Mouse (Mus musculus): Measurements from ENCODE around the gene Oxgr1. TPM values are rescaled to one million over a fixed set of nuclear protein-coding genes. Genes with fewer than 3 reads are reported as not detected.

Oxgr1 gene
- polyA plus RNA-seq (2014; fragmentation: Nextera tagmentation; extraction: Ambion mirVana) = not detected in 2 replicates

GRCm38 (mm10) chr14:120042187-120042820 is at the start of gene Oxgr1:
Gene Oxgr1 (minus strand): TSS chr14:120042435.
- no peaks in the 10 kb centered on the region for H3K27me3 ChIP-seq (ENCODE audit: control insufficient read depth, insufficient read depth, low read length)
- WGBS = 96% methylated on average over 17 of the region's 17 CpGs
- ATAC-seq (ENCODE audit: low FRiP score, low TSS enrichment) (no peak), DNase-seq (no peak)
- H3K4me3 ChIP-seq (replicated peaks; ENCODE audit: low read depth, low read length) = no peak within 1 kb of the TSS
- H3K36me3 ChIP-seq (ENCODE audit: control insufficient read depth, insufficient read depth, low read length) = no peaks in the 10 kb centered on the region
- H3K4me1 ChIP-seq (ENCODE audit: control insufficient read depth, insufficient read depth, low read length) = no peaks in the 10 kb centered on the region
- no peak within 1 kb of the TSS for H3K9ac ChIP-seq (replicated peaks; ENCODE audit: low read length)
- H3K4me2 ChIP-seq (ENCODE audit: low read length) = no peak within 1 kb of the TSS
- H3K27ac ChIP-seq (replicated peaks; ENCODE audit: low read depth, low read length) = no peak within 1 kb of the TSS
- no peaks in the 10 kb centered on the region for H3K9me3 ChIP-seq (ENCODE audit: control insufficient read depth, low read length)

- H3K4me1 ChIP-seq (ENCODE audit: control insufficient read depth, insufficient read depth, low read length) = no peaks in the 10 kb centered on the region
- no peak overlapping the region for H3K4me3 ChIP-seq (replicated peaks; ENCODE audit: low read depth, low read length)
- H3K27me3 ChIP-seq (ENCODE audit: control insufficient read depth, insufficient read depth, low read length) = no peaks in the 10 kb centered on the region
- no peak overlapping the region for H3K27ac ChIP-seq (replicated peaks; ENCODE audit: low read depth, low read length)
- WGBS = 83% methylated on average over 1 of the region's 1 CpGs
- H3K9ac ChIP-seq (replicated peaks; ENCODE audit: low read length) = no peak overlapping the region
- no peak for DNase-seq
- H3K36me3 ChIP-seq (ENCODE audit: control insufficient read depth, insufficient read depth, low read length) = no peaks in the 10 kb centered on the region
- H3K9me3 ChIP-seq (ENCODE audit: control insufficient read depth, low read length) = no peaks in the 10 kb centered on the region
- no peak for ATAC-seq (ENCODE audit: low FRiP score, low TSS enrichment)
- H3K4me2 ChIP-seq (ENCODE audit: low read length) = no peak overlapping the region
Measured at GRCm38 (mm10) chr14:120090401-120090800, 48.2 kb upstream of the Oxgr1 start.

GRCm38 (mm10) chr14:120089649-120090360 is 47.6 kb upstream of the Oxgr1 start:
- no peak for DNase-seq
- 88% methylated on average over 14 of the region's 14 CpGs for WGBS

GRCm38 (mm10) chr14:120089006-120089648 is 46.9 kb upstream of the Oxgr1 start:
- H3K9me3 ChIP-seq (ENCODE audit: control insufficient read depth, low read length) = no peaks in the 10 kb centered on the region
- no peak overlapping the region for H3K4me3 ChIP-seq (replicated peaks; ENCODE audit: low read depth, low read length)
- no peak overlapping the region for H3K9ac ChIP-seq (replicated peaks; ENCODE audit: low read length)
- peak; percentile 41 for DNase-seq
- no peak for ATAC-seq (ENCODE audit: low FRiP score, low TSS enrichment)
- H3K36me3 ChIP-seq (ENCODE audit: control insufficient read depth, insufficient read depth, low read length) = no peaks in the 10 kb centered on the region
- no peak overlapping the region for H3K4me2 ChIP-seq (ENCODE audit: low read length)
- H3K27ac ChIP-seq (replicated peaks; ENCODE audit: low read depth, low read length) = no peak overlapping the region
- H3K4me1 ChIP-seq (ENCODE audit: control insufficient read depth, insufficient read depth, low read length) = no peaks in the 10 kb centered on the region
- 69% methylated on average over 7 of the region's 7 CpGs for WGBS
- H3K27me3 ChIP-seq (ENCODE audit: control insufficient read depth, insufficient read depth, low read length) = no peaks in the 10 kb centered on the region

More at GRCm38 (mm10) chr14:120089649-120090360, 47.6 kb upstream of the Oxgr1 start:
- Histone ChIP-seq H3K9ac (replicated peaks; ENCODE audit: low read length) (no peak overlapping the region), H3K27ac (replicated peaks; ENCODE audit: low read depth, low read length) (no peak overlapping the region), H3K36me3 (ENCODE audit: control insufficient read depth, insufficient read depth, low read length) (no peaks in the 10 kb centered on the region), H3K4me3 (replicated peaks; ENCODE audit: low read depth, low read length) (no peak overlapping the region), H3K9me3 (ENCODE audit: control insufficient read depth, low read length) (no peaks in the 10 kb centered on the region), H3K4me1 (ENCODE audit: control insufficient read depth, insufficient read depth, low read length) (no peaks in the 10 kb centered on the region), H3K4me2 (ENCODE audit: low read length) (no peak overlapping the region), H3K27me3 (ENCODE audit: control insufficient read depth, insufficient read depth, low read length) (no peaks in the 10 kb centered on the region)
- ATAC-seq (ENCODE audit: low FRiP score, low TSS enrichment) = no peak

GRCm38 (mm10) chr14:120084084-120084667 is 41.9 kb upstream of the Oxgr1 start:
- ATAC-seq (ENCODE audit: low FRiP score, low TSS enrichment) (no peak), DNase-seq (peak; percentile 62)
- 84% methylated on average over 9 of the region's 9 CpGs for WGBS
- Histone ChIP-seq H3K27me3 (ENCODE audit: control insufficient read depth, insufficient read depth, low read length) (no peaks in the 10 kb centered on the region), H3K9me3 (ENCODE audit: control insufficient read depth, low read length) (no peaks in the 10 kb centered on the region), H3K4me2 (ENCODE audit: low read length) (no peak overlapping the region), H3K27ac (replicated peaks; ENCODE audit: low read depth, low read length) (no peak overlapping the region), H3K4me1 (ENCODE audit: control insufficient read depth, insufficient read depth, low read length) (no peaks in the 10 kb centered on the region), H3K9ac (replicated peaks; ENCODE audit: low read length) (no peak overlapping the region), H3K4me3 (replicated peaks; ENCODE audit: low read depth, low read length) (no peak overlapping the region), H3K36me3 (ENCODE audit: control insufficient read depth, insufficient read depth, low read length) (no peaks in the 10 kb centered on the region)

GRCm38 (mm10) chr14:120076192-120076591 is 34.0 kb upstream of the Oxgr1 start:
- peak; percentile 83 for DNase-seq
- 60% methylated on average over 2 of the region's 2 CpGs for WGBS
- no peak overlapping the region for H3K27ac ChIP-seq (replicated peaks; ENCODE audit: low read depth, low read length)

GRCm38 (mm10) chr14:120075746-120076145 is 33.5 kb upstream of the Oxgr1 start:
- Histone ChIP-seq H3K9me3 (ENCODE audit: control insufficient read depth, low read length) (no peaks in the 10 kb centered on the region), H3K36me3 (ENCODE audit: control insufficient read depth, insufficient read depth, low read length) (no peaks in the 10 kb centered on the region), H3K4me1 (ENCODE audit: control insufficient read depth, insufficient read depth, low read length) (no peaks in the 10 kb centered on the region), H3K9ac (replicated peaks; ENCODE audit: low read length) (no peak overlapping the region), H3K27me3 (ENCODE audit: control insufficient read depth, insufficient read depth, low read length) (no peaks in the 10 kb centered on the region), H3K4me3 (replicated peaks; ENCODE audit: low read depth, low read length) (no peak overlapping the region), H3K27ac (replicated peaks; ENCODE audit: low read depth, low read length) (no peak overlapping the region), H3K4me2 (ENCODE audit: low read length) (no peak overlapping the region)
- DNase-seq = no peak
- no peak for ATAC-seq (ENCODE audit: low FRiP score, low TSS enrichment)
- 87% methylated on average over 5 of the region's 5 CpGs for WGBS

More at GRCm38 (mm10) chr14:120076192-120076591, 34.0 kb upstream of the Oxgr1 start:
- no peak for ATAC-seq (ENCODE audit: low FRiP score, low TSS enrichment)
- no peaks in the 10 kb centered on the region for H3K27me3 ChIP-seq (ENCODE audit: control insufficient read depth, insufficient read depth, low read length)
- no peak overlapping the region for H3K9ac ChIP-seq (replicated peaks; ENCODE audit: low read length)
- no peak overlapping the region for H3K4me2 ChIP-seq (ENCODE audit: low read length)
- H3K4me3 ChIP-seq (replicated peaks; ENCODE audit: low read depth, low read length) = no peak overlapping the region
- H3K9me3 ChIP-seq (ENCODE audit: control insufficient read depth, low read length) = no peaks in the 10 kb centered on the region
- H3K36me3 ChIP-seq (ENCODE audit: control insufficient read depth, insufficient read depth, low read length) = no peaks in the 10 kb centered on the region
- H3K4me1 ChIP-seq (ENCODE audit: control insufficient read depth, insufficient read depth, low read length) = no peaks in the 10 kb centered on the region

- DNase-seq (no peak), ATAC-seq (ENCODE audit: low FRiP score, low TSS enrichment) (no peak)
- no peaks in the 10 kb centered on the region for H3K4me1 ChIP-seq (ENCODE audit: control insufficient read depth, insufficient read depth, low read length)
Measured at GRCm38 (mm10) chr14:120074231-120074630, 32.0 kb upstream of the Oxgr1 start.

More at GRCm38 (mm10) chr14:120074231-120074630, 32.0 kb upstream of the Oxgr1 start:
- Histone ChIP-seq H3K4me3 (replicated peaks; ENCODE audit: low read depth, low read length) (no peak overlapping the region), H3K9me3 (ENCODE audit: control insufficient read depth, low read length) (no peaks in the 10 kb centered on the region), H3K27ac (replicated peaks; ENCODE audit: low read depth, low read length) (no peak overlapping the region), H3K4me2 (ENCODE audit: low read length) (no peak overlapping the region), H3K9ac (replicated peaks; ENCODE audit: low read length) (no peak overlapping the region), H3K36me3 (ENCODE audit: control insufficient read depth, insufficient read depth, low read length) (no peaks in the 10 kb centered on the region), H3K27me3 (ENCODE audit: control insufficient read depth, insufficient read depth, low read length) (no peaks in the 10 kb centered on the region)

Measured in midbrain, embryonic 14.5 days (tissue).